Mouse (Mus musculus): Measurements from ENCODE around the gene Aif1. TPM values are rescaled to one million over a fixed set of nuclear protein-coding genes. Genes with fewer than 3 reads are reported as not detected.

Aif1 gene
- polyA plus RNA-seq, 1 experiment from 2014 or later: 14.8 TPM

DNA sequence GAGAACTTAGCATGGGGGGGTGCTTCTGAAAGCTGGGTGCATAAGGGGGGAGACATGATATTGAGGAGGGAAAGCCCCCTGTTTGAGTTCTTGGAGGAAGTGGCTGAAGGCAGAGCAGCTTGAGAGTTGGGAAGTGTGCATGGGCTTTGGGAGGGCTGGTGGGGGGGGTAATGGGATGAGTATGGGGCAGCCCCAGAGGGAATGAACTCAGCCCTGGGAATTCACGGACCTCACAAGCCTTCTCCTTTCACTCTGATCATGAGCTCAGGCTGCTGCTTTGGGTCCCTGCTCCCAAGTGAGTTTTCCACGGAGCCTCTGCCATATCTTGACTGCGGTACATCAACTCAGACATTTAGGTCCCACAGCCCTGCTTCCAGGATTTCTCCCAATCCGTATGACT lies 26.6 kb upstream of the Aif1 start:
- H3K27ac ChIP-seq: no peak overlapping the region
- no peak overlapping the region for H3K4me3 ChIP-seq (replicated peaks; ENCODE audit: low read depth, low read length)
- H3K4me1 ChIP-seq (replicated peaks; ENCODE audit: insufficient read depth, low read length): no peaks in the 10 kb centered on the region
- no peak for TF ChIP-seq CTCF (IDR thresholded peaks at IDR 0.05; ENCODE audit: low read depth)
- no peak overlapping the region for H3K4me2 ChIP-seq (ENCODE audit: low read length)
- H3K27me3 ChIP-seq (ENCODE audit: insufficient read depth, low read length): no peaks in the 10 kb centered on the region
- ATAC-seq (replicated peaks; ENCODE audit: low FRiP score, low read depth): no peak
- WGBS: 74% methylated on average over 4 of the region's 4 CpGs
- no peaks in the 10 kb centered on the region for H3K36me3 ChIP-seq (ENCODE audit: insufficient read depth, low read length)
- H3K9ac ChIP-seq (ENCODE audit: low read depth, low read length): no peak overlapping the region
- DNase-seq (ENCODE audit: low spot score): no peak
- no peaks in the 10 kb centered on the region for H3K9me3 ChIP-seq (replicated peaks; ENCODE audit: low read length)

DNA sequence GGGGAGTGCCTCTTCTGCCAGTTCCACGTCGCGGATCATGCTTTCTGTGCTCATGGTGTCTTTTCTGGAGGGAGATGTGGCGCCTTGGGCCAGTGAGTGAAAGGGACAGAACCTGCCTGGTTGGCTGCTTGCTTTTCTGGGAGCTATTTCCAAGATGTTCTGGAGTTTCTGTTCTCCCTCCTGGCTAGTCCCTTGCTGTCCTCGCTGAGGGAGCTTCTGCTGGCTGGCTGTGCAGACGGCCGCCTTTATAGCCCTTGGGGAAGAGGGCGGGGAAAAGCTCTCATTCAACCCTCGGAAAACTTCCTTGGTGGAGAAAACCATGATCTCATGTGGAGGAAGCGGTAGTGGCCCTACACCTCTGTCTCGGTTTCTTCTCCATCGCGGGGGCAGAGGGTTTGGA lies 25.9 kb upstream of the Aif1 start, which contains the start of gene Tnf:
Gene Tnf (minus strand): TSS at position 221 of the 400 bp plus-strand sequence.
- H3K4me3 ChIP-seq (replicated peaks; ENCODE audit: low read depth, low read length): no peak within 1 kb of the TSS

GRCm38 (mm10) chr17:35201128-35201527 lies 25.3 kb upstream of the Aif1 start:
- ATAC-seq (replicated peaks; ENCODE audit: low FRiP score, low read depth) (no peak), DNase-seq (ENCODE audit: low spot score) (no peak)
- no peak overlapping the region for H3K4me3 ChIP-seq (replicated peaks; ENCODE audit: low read depth, low read length)
- no peak for TF ChIP-seq CTCF (IDR thresholded peaks at IDR 0.05; ENCODE audit: low read depth)
- H3K9ac ChIP-seq (ENCODE audit: low read depth, low read length): no peak overlapping the region
- H3K36me3 ChIP-seq (ENCODE audit: insufficient read depth, low read length): no peaks in the 10 kb centered on the region
- H3K27ac ChIP-seq: no peak overlapping the region
- H3K4me1 ChIP-seq (replicated peaks; ENCODE audit: insufficient read depth, low read length): 0 out of 2 replicates have a peak, but pooled peaks cover 2% of the 10 kb centered on the region
- no peak overlapping the region for H3K4me2 ChIP-seq (ENCODE audit: low read length)
- 52% methylated on average over 11 of the region's 11 CpGs for WGBS
- no peaks in the 10 kb centered on the region for H3K27me3 ChIP-seq (ENCODE audit: insufficient read depth, low read length)
- no peaks in the 10 kb centered on the region for H3K9me3 ChIP-seq (replicated peaks; ENCODE audit: low read length)

More for the DNA sequence above, 25.9 kb upstream of the Aif1 start, which contains the start of gene Tnf:
- no peak for TF ChIP-seq CTCF (IDR thresholded peaks at IDR 0.05; ENCODE audit: low read depth)
- Histone ChIP-seq H3K9me3 (replicated peaks; ENCODE audit: low read length) (no peaks in the 10 kb centered on the region), H3K27ac (no peak within 1 kb of the TSS), H3K27me3 (ENCODE audit: insufficient read depth, low read length) (no peaks in the 10 kb centered on the region), H3K4me2 (ENCODE audit: low read length) (peak within 1 kb of the TSS; percentile 4; the same call in 1 of the 2 replicates), H3K9ac (ENCODE audit: low read depth, low read length) (no peak within 1 kb of the TSS), H3K36me3 (ENCODE audit: insufficient read depth, low read length) (no peaks in the 10 kb centered on the region), H3K4me1 (replicated peaks; ENCODE audit: insufficient read depth, low read length) (no peaks in the 10 kb centered on the region)
- ATAC-seq (replicated peaks; ENCODE audit: low FRiP score, low read depth): no peak
- 23% methylated on average over 13 of the region's 13 CpGs for WGBS
- DNase-seq (ENCODE audit: low spot score): peak; percentile 54

GRCm38 (mm10) chr17:35200398-35200797 lies 24.5 kb upstream of the Aif1 start:
- no peak for DNase-seq (ENCODE audit: low spot score)
- no peak for ATAC-seq (replicated peaks; ENCODE audit: low FRiP score, low read depth)
- no peaks in the 10 kb centered on the region for H3K36me3 ChIP-seq (ENCODE audit: insufficient read depth, low read length)
- H3K9ac ChIP-seq (ENCODE audit: low read depth, low read length): no peak overlapping the region
- no peaks in the 10 kb centered on the region for H3K9me3 ChIP-seq (replicated peaks; ENCODE audit: low read length)
- no peak overlapping the region for H3K27ac ChIP-seq
- TF ChIP-seq CTCF (IDR thresholded peaks at IDR 0.05; ENCODE audit: low read depth): no peak
- H3K4me1 ChIP-seq (replicated peaks; ENCODE audit: insufficient read depth, low read length): 0 out of 2 replicates have a peak, but pooled peaks cover 3% of the 10 kb centered on the region
- no peak overlapping the region for H3K4me2 ChIP-seq (ENCODE audit: low read length)
- H3K4me3 ChIP-seq (replicated peaks; ENCODE audit: low read depth, low read length): no peak overlapping the region
- 88% methylated on average over 11 of the region's 11 CpGs for WGBS
- H3K27me3 ChIP-seq (ENCODE audit: insufficient read depth, low read length): no peaks in the 10 kb centered on the region

DNA sequence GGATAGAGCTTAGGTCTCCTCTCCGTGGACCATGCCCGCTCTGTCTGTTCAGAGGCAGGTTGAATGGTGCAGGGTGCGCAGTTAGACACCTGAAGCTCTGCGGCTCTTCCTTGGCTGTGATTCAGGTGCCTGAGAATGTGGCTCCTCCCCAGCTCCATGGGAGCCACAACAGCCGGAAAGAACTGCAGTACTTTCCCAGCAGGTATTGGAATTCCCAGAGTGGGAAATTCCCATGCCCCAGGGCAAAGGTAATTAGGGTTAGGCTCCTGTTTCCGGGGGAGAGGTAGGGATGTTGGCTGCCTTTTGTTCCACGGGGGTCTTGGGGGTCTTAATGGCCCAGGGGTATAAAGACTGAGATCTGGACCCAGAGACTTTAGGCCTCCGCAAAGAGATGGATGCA lies 23.1 kb upstream of the Aif1 start:
- no peak overlapping the region for H3K4me2 ChIP-seq (ENCODE audit: low read length)
- ATAC-seq (replicated peaks; ENCODE audit: low FRiP score, low read depth) (no peak), DNase-seq (ENCODE audit: low spot score) (no peak)
- peaks cover 7% of the 10 kb centered on the region; the same call in 1 of the 2 replicates for H3K27me3 ChIP-seq (ENCODE audit: insufficient read depth, low read length)
- WGBS: 31% methylated on average over 8 of the region's 8 CpGs
- H3K27ac ChIP-seq: no peak overlapping the region
- H3K36me3 ChIP-seq (ENCODE audit: insufficient read depth, low read length): no peaks in the 10 kb centered on the region
- H3K4me3 ChIP-seq (replicated peaks; ENCODE audit: low read depth, low read length): no peak overlapping the region
- no peaks in the 10 kb centered on the region for H3K9me3 ChIP-seq (replicated peaks; ENCODE audit: low read length)
- H3K4me1 ChIP-seq (replicated peaks; ENCODE audit: insufficient read depth, low read length): peaks cover 3% of the 10 kb centered on the region; the same call in 1 of the 2 replicates
- TF ChIP-seq CTCF (IDR thresholded peaks at IDR 0.05; ENCODE audit: low read depth): no peak
- H3K9ac ChIP-seq (ENCODE audit: low read depth, low read length): no peak overlapping the region

GRCm38 (mm10) chr17:35198029-35198428 lies 22.2 kb upstream of the Aif1 start:
- no peaks in the 10 kb centered on the region for H3K9me3 ChIP-seq (replicated peaks; ENCODE audit: low read length)
- no peak overlapping the region for H3K9ac ChIP-seq (ENCODE audit: low read depth, low read length)
- no peak overlapping the region for H3K4me3 ChIP-seq (replicated peaks; ENCODE audit: low read depth, low read length)
- 73% methylated on average over 7 of the region's 7 CpGs for WGBS
- H3K4me1 ChIP-seq (replicated peaks; ENCODE audit: insufficient read depth, low read length): peaks cover 3% of the 10 kb centered on the region; the same call in 1 of the 2 replicates
- peaks cover 7% of the 10 kb centered on the region; the same call in 1 of the 2 replicates for H3K27me3 ChIP-seq (ENCODE audit: insufficient read depth, low read length)
- ATAC-seq (replicated peaks; ENCODE audit: low FRiP score, low read depth): no peak
- no peak overlapping the region for H3K27ac ChIP-seq
- DNase-seq (ENCODE audit: low spot score): no peak
- no peak for TF ChIP-seq CTCF (IDR thresholded peaks at IDR 0.05; ENCODE audit: low read depth)
- no peaks in the 10 kb centered on the region for H3K36me3 ChIP-seq (ENCODE audit: insufficient read depth, low read length)
- H3K4me2 ChIP-seq (ENCODE audit: low read length): no peak overlapping the region

GRCm38 (mm10) chr17:35197126-35197525 lies 21.3 kb upstream of the Aif1 start:
- Histone ChIP-seq H3K36me3 (ENCODE audit: insufficient read depth, low read length) (no peaks in the 10 kb centered on the region), H3K4me1 (replicated peaks; ENCODE audit: insufficient read depth, low read length) (peaks cover 3% of the 10 kb centered on the region; the same call in 1 of the 2 replicates), H3K4me3 (replicated peaks; ENCODE audit: low read depth, low read length) (no peak overlapping the region), H3K27me3 (ENCODE audit: insufficient read depth, low read length) (peaks cover 7% of the 10 kb centered on the region; the same call in 1 of the 2 replicates), H3K9me3 (replicated peaks; ENCODE audit: low read length) (no peaks in the 10 kb centered on the region), H3K9ac (ENCODE audit: low read depth, low read length) (no peak overlapping the region), H3K4me2 (ENCODE audit: low read length) (no peak overlapping the region), H3K27ac (no peak overlapping the region)
- no peak for TF ChIP-seq CTCF (IDR thresholded peaks at IDR 0.05; ENCODE audit: low read depth)
- DNase-seq (ENCODE audit: low spot score): no peak
- 31% methylated on average over 4 of the region's 6 CpGs for WGBS
- ATAC-seq (replicated peaks; ENCODE audit: low FRiP score, low read depth): no peak

Data from kidney, postnatal 0 days (tissue).